Mouse (Mus musculus) telencephalon, adult 2 months (tissue): ENCODE measurements around the gene Galnt2.

Experiments used
- DNase-seq: peaks from one replicate; pipeline ENCODE4 v3.0.0-alpha.2; 2011; ENCODE audit warnings: low read depth, low spot score

Gene Galnt2

GRCm38 (mm10) chr8:124234496-124234895, 3.3 kb downstream of the Galnt2 start:
- no peak for DNase-seq

- DNase-seq: no peak
Measured at GRCm38 (mm10) chr8:124235536-124235935, 4.3 kb downstream of the Galnt2 start.

- no peak for DNase-seq
Measured at GRCm38 (mm10) chr8:124239350-124239749, 8.2 kb downstream of the Galnt2 start.

- DNase-seq: no peak
Measured at GRCm38 (mm10) chr8:124240932-124241331, 9.7 kb downstream of the Galnt2 start.

- no peak for DNase-seq
Measured at GRCm38 (mm10) chr8:124242208-124242607, 11.0 kb downstream of the Galnt2 start.

GRCm38 (mm10) chr8:124242913-124243312, 11.7 kb downstream of the Galnt2 start:
- no peak for DNase-seq

- no peak for DNase-seq
Measured at GRCm38 (mm10) chr8:124247581-124247980, 16.4 kb downstream of the Galnt2 start.

- no peak for DNase-seq
Measured at GRCm38 (mm10) chr8:124248688-124249087, 17.5 kb downstream of the Galnt2 start.

GRCm38 (mm10) chr8:124250255-124250654, 19.1 kb downstream of the Galnt2 start:
- no peak for DNase-seq

GRCm38 (mm10) chr8:124250785-124251184, 19.6 kb downstream of the Galnt2 start:
- no peak for DNase-seq

GRCm38 (mm10) chr8:124252533-124252950, 21.4 kb downstream of the Galnt2 start:
- DNase-seq: peak; percentile 78

GRCm38 (mm10) chr8:124253939-124254338, 22.7 kb downstream of the Galnt2 start:
- DNase-seq: no peak

GRCm38 (mm10) chr8:124256841-124257240, 25.6 kb downstream of the Galnt2 start:
- DNase-seq: no peak

- DNase-seq: no peak
Measured at GRCm38 (mm10) chr8:124257363-124257762, 26.2 kb downstream of the Galnt2 start.

GRCm38 (mm10) chr8:124259146-124259545, 28.0 kb downstream of the Galnt2 start:
- no peak for DNase-seq

- no peak for DNase-seq
Measured at GRCm38 (mm10) chr8:124259925-124260324, 28.7 kb downstream of the Galnt2 start.

- no peak for DNase-seq
Measured at GRCm38 (mm10) chr8:124260371-124260770, 29.2 kb downstream of the Galnt2 start.

GRCm38 (mm10) chr8:124263058-124263457, 31.9 kb downstream of the Galnt2 start:
- no peak for DNase-seq

GRCm38 (mm10) chr8:124264032-124264431, 32.8 kb downstream of the Galnt2 start:
- DNase-seq: no peak

GRCm38 (mm10) chr8:124264671-124265070, 33.5 kb downstream of the Galnt2 start:
- no peak for DNase-seq

- DNase-seq: no peak
Measured at GRCm38 (mm10) chr8:124265130-124265529, 33.9 kb downstream of the Galnt2 start.

- DNase-seq: no peak
Measured at GRCm38 (mm10) chr8:124265798-124266197, 34.6 kb downstream of the Galnt2 start.

GRCm38 (mm10) chr8:124267206-124267605, 36.0 kb downstream of the Galnt2 start:
- no peak for DNase-seq

- no peak for DNase-seq
Measured at GRCm38 (mm10) chr8:124270504-124270903, 39.3 kb downstream of the Galnt2 start.
